Mouse (Mus musculus): ENCODE measurements at regions not wholly inside any gene's neighbourhood (a gene's known extent, or its start where the extent isn't known, plus 50 kb on each side); places are given as distances from the start of the nearest gene placed in this dataset.

DNA sequence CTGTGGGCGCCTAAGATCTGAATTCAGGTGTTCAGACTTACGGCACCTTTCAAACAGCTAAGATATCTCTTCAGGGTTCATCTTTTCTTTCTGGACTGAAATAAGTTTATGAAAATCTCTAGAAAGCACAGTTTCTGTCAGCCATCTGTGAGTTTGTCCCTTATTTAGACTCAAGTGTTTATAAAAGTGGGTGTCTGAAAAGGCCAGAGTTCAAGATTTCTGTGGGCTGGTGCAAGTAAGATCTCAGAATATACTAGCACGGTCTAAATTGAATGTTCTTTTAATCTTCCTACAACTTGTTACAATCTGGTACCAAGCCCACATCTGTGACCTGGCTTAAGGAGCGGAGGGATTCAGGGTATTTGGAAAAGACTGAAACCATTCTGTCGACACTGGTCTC lies 233.4 kb upstream of the Adgrl2 start:
- DNase-seq (ENCODE audit: low spot score), result no peak

DNA sequence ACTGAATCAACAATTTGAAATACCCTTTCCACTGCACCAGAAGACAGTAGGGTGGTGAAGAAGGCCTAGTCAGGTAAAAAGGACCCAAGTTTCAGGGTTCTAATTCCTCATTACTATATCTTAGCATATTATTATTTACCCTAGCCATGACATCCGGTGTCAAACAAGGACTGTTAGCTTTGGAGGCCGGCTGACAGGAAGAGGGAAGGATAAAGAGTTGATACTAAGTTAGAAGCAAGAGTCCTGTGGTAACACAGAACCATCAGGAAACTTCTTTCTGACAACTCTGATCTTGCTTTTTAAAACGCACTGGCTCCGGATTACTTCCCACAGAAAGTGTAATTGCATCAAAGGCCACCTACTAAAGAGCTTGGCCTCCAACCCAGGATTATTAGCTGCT lies 230.6 kb upstream of the Adgrl2 start:
- DNase-seq (ENCODE audit: low spot score), result no peak

- DNase-seq (ENCODE audit: low spot score), result peak; percentile 40
These were observed 230.1 kb upstream of the Adgrl2 start for GRCm38 (mm10) chr3:149220304-149220951.

DNA sequence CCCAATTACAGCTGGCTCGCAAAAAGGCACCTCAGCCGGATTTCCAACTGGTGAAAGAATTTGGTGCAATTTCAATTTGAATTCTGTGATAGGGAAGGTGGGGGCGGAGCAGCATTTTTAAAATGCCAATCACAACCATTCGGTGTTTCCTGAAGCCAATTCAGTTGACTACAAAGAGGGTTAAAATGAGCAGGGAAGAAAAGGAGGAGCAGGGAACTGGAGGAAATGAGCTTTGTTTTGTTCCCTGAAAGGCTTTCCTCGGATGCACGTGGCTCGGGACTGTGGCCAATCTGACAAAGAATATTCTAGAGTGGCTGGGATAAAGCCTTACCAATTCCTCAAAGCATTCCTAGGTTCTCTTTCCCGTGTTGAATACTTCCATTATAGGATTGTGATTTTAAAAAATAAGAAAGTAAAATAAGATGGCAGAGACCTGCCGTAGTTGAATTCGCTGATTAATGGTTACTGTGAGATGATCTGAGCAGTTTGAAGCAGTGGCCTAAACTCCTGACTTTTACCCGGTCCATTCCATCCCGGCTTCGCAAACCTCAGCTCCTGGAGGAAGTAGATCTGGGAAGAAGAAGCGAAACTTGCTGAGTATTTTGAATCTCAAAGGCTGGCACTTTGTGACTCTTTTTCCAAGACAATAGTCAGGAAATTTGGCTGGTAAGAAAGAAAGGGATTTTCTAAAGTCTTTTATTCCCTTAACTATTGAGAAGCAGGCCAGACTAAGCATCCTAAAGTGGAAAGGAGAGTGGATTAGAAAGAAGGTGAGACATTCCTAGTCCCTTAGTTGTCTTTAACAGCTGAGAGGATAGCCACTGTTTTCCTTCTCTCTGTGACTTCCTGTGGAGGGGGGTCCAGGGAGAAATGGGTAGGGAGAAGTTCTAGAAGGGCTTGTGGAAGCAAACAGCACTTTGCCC lies 229.3 kb upstream of the Adgrl2 start:
- no peak for DNase-seq (ENCODE audit: low spot score)

DNA sequence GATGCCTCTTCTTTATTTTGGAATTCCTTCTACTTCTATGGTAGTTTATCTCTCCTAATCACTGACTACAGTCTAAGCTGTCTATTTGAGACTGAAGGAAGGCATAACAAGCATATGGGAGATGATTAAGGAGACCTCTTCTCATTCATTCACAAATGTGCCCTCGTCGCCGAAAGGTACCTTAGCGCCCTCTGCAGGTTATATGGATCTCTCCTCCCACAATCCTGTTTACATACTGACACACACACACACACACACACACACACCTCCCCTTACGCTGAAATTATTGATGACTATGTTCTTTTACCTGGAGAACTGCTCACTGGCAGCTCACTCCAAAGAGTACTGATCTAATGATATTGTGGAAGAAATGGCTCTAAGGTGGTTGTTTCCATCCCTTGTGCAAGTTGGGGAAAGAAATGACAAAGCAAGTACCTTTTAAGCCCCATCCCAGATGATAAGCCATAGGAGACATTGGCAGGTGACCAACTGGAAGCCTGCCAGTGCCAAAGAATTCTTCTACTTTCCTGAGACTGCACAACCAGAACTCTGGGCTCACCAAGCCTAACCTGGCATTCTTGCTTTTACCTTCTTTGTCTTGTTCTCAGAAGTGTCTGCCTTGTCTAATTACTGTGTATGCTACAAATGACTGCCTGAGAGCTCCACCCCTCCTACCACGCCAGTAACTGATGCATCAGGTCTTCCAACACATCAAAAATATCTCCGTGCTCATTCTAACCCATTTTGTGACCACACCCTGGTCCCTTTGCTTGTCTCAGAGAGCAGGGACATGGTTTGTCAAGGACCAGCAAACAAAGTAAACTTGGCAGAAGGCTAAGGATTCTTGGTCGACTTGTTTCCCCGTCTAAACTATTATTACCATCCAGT lies 227.8 kb upstream of the Adgrl2 start:
- DNase-seq (ENCODE audit: low spot score), result no peak

GRCm38 (mm10) chr3:149216759-149217400 lies 226.5 kb upstream of the Adgrl2 start:
- DNase-seq (ENCODE audit: low spot score), result no peak

- DNase-seq (ENCODE audit: low spot score), result peak; percentile 68
These were observed 225.3 kb upstream of the Adgrl2 start for GRCm38 (mm10) chr3:149215691-149216090.

DNA sequence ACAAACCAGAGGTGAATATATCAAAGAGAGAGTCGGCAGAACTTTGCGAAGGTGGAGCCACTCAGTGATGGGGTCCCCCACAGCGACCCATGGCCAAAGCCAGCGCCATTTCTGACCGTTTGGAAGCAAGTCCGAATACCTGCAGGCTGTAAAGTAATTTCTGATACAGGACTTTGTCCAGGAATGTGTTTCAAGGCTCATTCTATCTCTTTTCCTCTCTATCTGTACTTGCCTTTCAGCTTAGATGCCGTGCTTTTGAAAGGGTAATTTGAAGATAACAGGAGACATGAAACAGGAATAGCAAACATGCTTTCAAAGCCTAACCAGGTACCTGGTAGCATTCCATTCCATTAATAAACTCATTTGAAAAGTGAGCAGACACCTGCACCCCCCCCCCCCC lies 221.6 kb upstream of the Adgrl2 start:
- no peak for DNase-seq (ENCODE audit: low spot score)

- no peak for DNase-seq (ENCODE audit: low spot score)
These were observed 218.9 kb upstream of the Adgrl2 start for GRCm38 (mm10) chr3:149209260-149209659.

GRCm38 (mm10) chr3:149203451-149203850 lies 213.1 kb upstream of the Adgrl2 start:
- no peak for DNase-seq (ENCODE audit: low spot score)

- DNase-seq (ENCODE audit: low spot score), result no peak
These were observed 206.3 kb upstream of the Adgrl2 start for GRCm38 (mm10) chr3:149196477-149197185.

GRCm38 (mm10) chr3:149190856-149191576 lies 200.7 kb upstream of the Adgrl2 start:
- no peak for DNase-seq (ENCODE audit: low spot score)

GRCm38 (mm10) chr3:149184136-149184551 lies 193.8 kb upstream of the Adgrl2 start:
- DNase-seq (ENCODE audit: low spot score), result no peak

DNA sequence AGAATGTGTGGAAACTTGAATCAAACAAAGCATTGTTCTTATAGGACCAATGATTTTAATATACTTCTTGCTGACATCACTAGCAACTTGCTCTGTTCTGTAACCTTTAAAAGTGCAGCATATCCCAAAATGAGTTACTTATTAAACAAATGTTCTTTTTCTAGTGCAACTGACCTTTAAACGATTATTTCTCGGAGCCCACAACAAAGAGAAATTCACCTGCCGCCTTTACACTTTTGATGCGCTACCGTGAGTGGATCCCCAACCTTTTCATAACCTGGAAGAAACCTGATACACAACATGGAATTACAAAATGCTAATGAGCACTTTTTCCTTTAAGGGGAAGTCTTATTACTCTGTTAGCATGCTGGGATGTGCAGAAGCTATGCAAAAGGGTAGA lies 191.7 kb upstream of the Adgrl2 start:
- no peak for DNase-seq (ENCODE audit: low spot score)

DNA sequence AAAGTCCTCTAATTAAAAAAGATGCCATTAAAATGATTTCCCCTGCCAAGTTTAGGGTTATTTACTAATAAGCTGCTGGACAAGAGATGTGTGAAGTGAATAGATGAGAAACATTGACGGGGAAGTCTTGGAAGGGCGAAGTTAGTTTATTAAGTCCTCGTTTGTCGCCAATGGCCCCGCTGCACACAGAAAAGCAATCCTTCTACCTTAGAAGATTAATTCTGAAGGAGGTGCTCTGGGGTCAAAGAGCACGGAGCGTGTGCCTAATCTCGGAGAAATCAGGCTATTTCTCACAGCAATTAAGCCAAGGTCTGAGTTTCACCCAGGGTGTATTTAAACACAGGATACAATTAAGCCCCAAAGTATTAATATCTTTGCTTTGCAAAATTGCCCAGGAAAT lies 189.8 kb upstream of the Adgrl2 start:
- no peak for DNase-seq (ENCODE audit: low spot score)

DNA sequence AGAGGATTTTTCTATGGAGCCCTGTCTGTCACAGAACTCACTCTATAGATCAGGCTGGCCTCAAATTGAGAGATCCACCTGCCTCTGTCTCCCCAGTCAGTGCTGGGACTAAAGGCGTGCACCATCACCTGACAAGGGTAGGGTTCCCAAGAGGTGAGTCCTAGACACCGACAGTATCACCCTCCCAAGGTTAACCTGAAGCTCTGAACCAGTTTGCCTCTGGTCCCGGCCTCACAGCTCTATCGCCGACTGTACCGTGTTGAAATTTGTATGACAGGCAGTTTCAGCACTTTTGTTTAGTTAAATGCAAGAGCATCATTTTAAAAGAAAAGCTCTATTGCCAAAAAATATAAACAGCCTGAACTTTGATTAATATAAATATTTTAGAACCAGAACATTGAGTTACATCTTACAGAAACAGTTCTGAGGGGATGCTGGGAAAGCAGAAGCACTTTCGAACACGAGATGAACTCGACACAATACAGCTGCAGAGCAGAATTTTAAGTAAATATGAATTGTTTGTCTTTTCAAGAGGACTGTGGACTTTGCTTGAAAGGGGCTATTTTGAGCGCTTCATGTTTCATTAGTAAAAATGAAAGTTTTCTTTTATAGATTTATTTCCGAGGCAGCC lies 189.2 kb upstream of the Adgrl2 start:
- DNase-seq (ENCODE audit: low spot score), result no peak

GRCm38 (mm10) chr3:149178891-149179290 lies 188.5 kb upstream of the Adgrl2 start:
- no peak for DNase-seq (ENCODE audit: low spot score)

DNA sequence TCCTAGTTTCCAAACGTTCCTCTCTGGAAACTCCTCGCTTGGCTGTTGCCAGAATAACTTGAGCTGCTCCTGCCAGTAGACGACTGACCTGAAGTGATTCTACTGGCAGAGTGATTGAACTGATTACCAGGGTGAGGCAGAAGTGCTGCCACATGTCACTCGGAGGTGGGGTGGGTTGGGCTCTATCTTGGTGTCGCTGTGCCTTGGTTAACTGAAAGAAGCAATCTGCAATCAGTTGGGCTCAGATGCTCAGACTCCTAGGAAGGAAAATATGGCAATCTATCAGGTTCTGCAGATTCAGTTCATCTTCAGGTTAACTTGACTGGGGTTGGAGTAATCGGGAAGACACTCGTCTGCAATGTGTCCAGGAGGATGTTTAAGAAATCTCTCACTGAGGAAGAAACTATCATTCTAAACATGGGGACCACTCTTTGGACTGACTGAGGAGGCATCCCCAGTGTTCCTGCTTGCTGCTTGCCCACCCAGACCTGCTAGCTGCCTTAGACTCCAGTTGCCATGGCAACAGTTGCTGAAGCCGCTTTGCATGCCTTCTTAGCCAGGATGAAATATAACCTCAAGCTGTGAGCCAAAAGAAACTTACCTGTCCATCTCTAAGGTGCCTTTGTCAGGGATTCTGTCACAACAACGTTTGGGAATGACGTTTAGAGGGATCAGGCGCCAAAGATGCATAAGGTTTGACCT lies 184.5 kb upstream of the Adgrl2 start:
- DNase-seq (ENCODE audit: low spot score), result peak; percentile 38

DNA sequence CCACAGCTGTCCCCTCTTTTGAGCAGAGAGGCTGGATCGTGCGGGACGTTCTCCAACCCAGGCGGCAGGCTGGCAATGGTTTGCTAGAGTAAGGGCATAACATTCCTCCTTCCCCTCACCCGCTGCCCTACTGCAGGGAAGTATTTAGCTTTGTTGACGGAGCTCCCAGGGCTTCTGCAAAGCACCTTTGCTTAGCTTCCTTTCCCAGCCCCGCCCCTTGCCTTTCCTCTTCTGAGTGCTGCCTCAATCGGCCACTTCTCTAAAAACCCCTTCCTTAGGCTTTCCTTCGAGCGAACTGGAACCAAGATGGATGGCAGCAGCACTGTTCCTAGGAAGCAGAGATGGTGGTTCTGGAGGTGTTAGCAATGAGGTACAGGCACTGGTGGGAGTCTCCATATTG lies 183.2 kb upstream of the Adgrl2 start:
- DNase-seq (ENCODE audit: low spot score), result no peak

Measured in yolk sac, embryonic 10.5 days (tissue).